Mouse (Mus musculus): ENCODE results near the gene Clic5.

DNA sequence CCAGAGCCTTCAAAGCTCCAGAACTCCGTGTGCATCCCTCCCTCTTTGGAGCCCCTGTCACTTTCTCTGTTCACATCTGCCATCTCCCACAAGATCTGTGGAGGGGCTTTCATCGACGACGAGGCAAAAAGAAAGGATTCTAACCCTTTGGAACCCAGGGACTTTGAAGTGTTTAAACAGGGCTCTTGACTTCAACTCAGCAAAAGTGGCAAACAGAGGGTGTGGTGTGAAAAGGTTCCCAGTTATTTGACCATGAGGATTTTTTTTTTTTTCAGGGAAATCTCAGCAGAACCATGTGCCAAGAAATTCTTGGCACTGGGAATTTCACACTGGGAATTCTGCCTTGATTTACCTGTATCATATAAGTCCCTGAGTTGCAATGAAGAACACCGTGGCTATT lies 34.5 kb upstream of the Clic5 start:
- TF ChIP-seq POLR2A (IDR thresholded peaks at IDR 0.05; ENCODE audit: control insufficient read depth, low read depth, low read length), result no peak
- no peak for TF ChIP-seq CTCF (IDR thresholded peaks at IDR 0.05; ENCODE audit: control insufficient read depth, insufficient read depth, insufficient replicate concordance, low read depth, low read length)

Measured in testis, adult 2 months (tissue).